Mouse (Mus musculus): ENCODE measurements around the gene Tmem44.

Gene Tmem44

GRCm38 (mm10) chr16:30520361-30520823, 30.2 kb downstream of the Tmem44 start:
- in situ Hi-C loops (cut with MboI, MseI) = loop anchor here (5.0 kb wide), 2 partner anchors 143 to 258 kb away; no protein-coding TSS in a partner anchor

- in situ Hi-C loops (cut with MboI, MseI) = no loop called here
Observed at GRCm38 (mm10) chr16:30518635-30519034, 32.0 kb downstream of the Tmem44 start.

GRCm38 (mm10) chr16:30517666-30518283, 32.9 kb downstream of the Tmem44 start:
- in situ Hi-C loops (cut with MboI, MseI) = no loop called here

- in situ Hi-C loops (cut with MboI, MseI) = no loop called here
Observed at GRCm38 (mm10) chr16:30516993-30517392, 33.6 kb downstream of the Tmem44 start.

GRCm38 (mm10) chr16:30515418-30515817, 35.2 kb downstream of the Tmem44 start:
- in situ Hi-C loops (cut with MboI, MseI) = no loop called here

GRCm38 (mm10) chr16:30513050-30514024, 37.3 kb downstream of the Tmem44 start:
- in situ Hi-C loops (cut with MboI, MseI) = no loop called here

- in situ Hi-C loops (cut with MboI, MseI) = no loop called here
Observed at GRCm38 (mm10) chr16:30512375-30513049, 38.1 kb downstream of the Tmem44 start.

GRCm38 (mm10) chr16:30511563-30512340, 38.9 kb downstream of the Tmem44 start:
- in situ Hi-C loops (cut with MboI, MseI) = no loop called here

- in situ Hi-C loops (cut with MboI, MseI) = no loop called here
Observed at GRCm38 (mm10) chr16:30510504-30511451, 39.9 kb downstream of the Tmem44 start.

GRCm38 (mm10) chr16:30510091-30510490, 40.6 kb downstream of the Tmem44 start:
- in situ Hi-C loops (cut with MboI, MseI) = no loop called here

- in situ Hi-C loops (cut with MboI, MseI) = no loop called here
Observed at GRCm38 (mm10) chr16:30509340-30509739, 41.3 kb downstream of the Tmem44 start.

GRCm38 (mm10) chr16:30508738-30509137, 41.9 kb downstream of the Tmem44 start:
- in situ Hi-C loops (cut with MboI, MseI) = no loop called here

- in situ Hi-C loops (cut with MboI, MseI) = no loop called here
Observed at GRCm38 (mm10) chr16:30507120-30507519, 43.5 kb downstream of the Tmem44 start.

GRCm38 (mm10) chr16:30505311-30506031, 45.2 kb downstream of the Tmem44 start:
- in situ Hi-C loops (cut with MboI, MseI) = no loop called here

GRCm38 (mm10) chr16:30504856-30505255, 45.8 kb downstream of the Tmem44 start:
- in situ Hi-C loops (cut with MboI, MseI) = no loop called here

- in situ Hi-C loops (cut with MboI, MseI) = no loop called here
Observed at GRCm38 (mm10) chr16:30503958-30504357, 46.7 kb downstream of the Tmem44 start.

- in situ Hi-C loops (cut with MboI, MseI) = no loop called here
Observed at GRCm38 (mm10) chr16:30502221-30502891, 48.3 kb downstream of the Tmem44 start.

GRCm38 (mm10) chr16:30501621-30502020, 49.0 kb downstream of the Tmem44 start:
- in situ Hi-C loops (cut with MboI, MseI) = no loop called here

GRCm38 (mm10) chr16:30500223-30500622, 50.4 kb downstream of the Tmem44 start:
- in situ Hi-C loops (cut with MboI, MseI) = no loop called here
